Mouse (Mus musculus) midbrain, embryonic 13.5 days (tissue): ENCODE measurements at regions not wholly inside any gene's neighbourhood (a gene's known extent, or its start where the extent isn't known, plus 50 kb on each side); places are given as distances from the start of the nearest gene placed in this dataset.
A peak's percentile ranks its signal among the peaks of the same experiment; 100 is the strongest.
"Not testable (repeated sequence)": the region's sequence is repeated elsewhere in the genome, so short reads cannot be mapped to it uniquely, and the experiment has no call there.

Experiments
- ATAC-seq: fragments of 200-750 bp; cut with Nextera tagmentation; 2 replicates; pipeline ENCODE4 v1.8.0; 2017; ENCODE audit warnings: mild to moderate bottlenecking, moderate TSS enrichment, moderate library complexity
- H3K27ac ChIP-seq: fragments of 300-500 bp; sonication (generic); 2 replicates; pipeline ENCODE4 v1.5.1; 2015; ENCODE audit warnings: inconsistent platforms, mild to moderate bottlenecking, moderate library complexity
- H3K27me3 ChIP-seq: fragments of 300-500 bp; sonication (generic); 2 replicates; pipeline ENCODE4 v1.6.1; 2015; ENCODE audit warnings: mild to moderate bottlenecking, inconsistent platforms
- H3K36me3 ChIP-seq: fragments of 300-500 bp; sonication (generic); 2 replicates; pipeline ENCODE4 v1.6.1; 2015; ENCODE audit warnings: mild to moderate bottlenecking, inconsistent platforms
- H3K4me1 ChIP-seq: fragments of 300-500 bp; sonication (generic); replicated peaks from 2 replicates; pipeline ENCODE4 v1.6.1; 2015; ENCODE audit warnings: inconsistent platforms
- H3K4me2 ChIP-seq: fragments of 300-500 bp; sonication (generic); replicated peaks from 2 replicates; pipeline ENCODE4 v1.6.1; 2015; ENCODE audit warnings: moderate library complexity, mild to moderate bottlenecking, inconsistent platforms
- H3K4me3 ChIP-seq: fragments of 300-500 bp; sonication (generic); replicated peaks from 2 replicates; pipeline ENCODE4 v1.5.1; 2015; ENCODE audit warnings: mild to moderate bottlenecking, inconsistent platforms
- H3K9ac ChIP-seq: fragments of 300-500 bp; sonication (generic); replicated peaks from 2 replicates; pipeline ENCODE4 v1.6.1; 2015; ENCODE audit warnings: mild to moderate bottlenecking, inconsistent platforms
- H3K9me3 ChIP-seq: fragments of 300-500 bp; sonication (generic); 2 replicates; pipeline ENCODE4 v1.6.1; 2016; ENCODE audit warnings: mild to moderate bottlenecking, inconsistent platforms
- WGBS: fragments of 180-500 bp; shearing (Covaris S2); methylation state at CpG from one replicate; pipeline ENCODE4 v1.1.7; 2015; 5-methylcytosine and 5-hydroxymethylcytosine counted together

DNA sequence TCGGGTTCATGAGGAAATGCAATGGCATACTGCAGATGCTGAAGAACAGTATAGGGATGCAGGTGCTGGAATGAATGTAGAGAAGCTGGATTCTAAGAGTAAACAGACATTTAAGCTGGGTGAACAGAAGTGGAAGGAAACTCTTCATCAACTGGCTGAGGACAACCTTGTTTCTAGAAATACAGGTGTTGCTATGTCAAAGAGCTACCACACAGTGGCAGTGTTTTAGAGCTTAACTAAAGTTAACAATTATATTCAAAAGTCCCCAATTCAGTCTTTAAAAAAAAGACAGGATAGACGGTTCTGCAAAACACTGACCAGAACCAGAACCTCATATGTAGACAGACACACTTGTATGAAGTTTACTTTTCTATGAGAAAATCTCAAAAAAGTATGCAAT is 188.1 kb upstream of the Cdh8 start:
- H3K4me1 ChIP-seq, H3K9ac ChIP-seq, H3K4me3 ChIP-seq, H3K9me3 ChIP-seq, ATAC-seq, H3K36me3 ChIP-seq, H3K27me3 ChIP-seq, H3K27ac ChIP-seq, H3K4me2 ChIP-seq: not testable (repeated sequence)
- 59% methylated on average over 2 of the region's 2 CpGs for WGBS

DNA sequence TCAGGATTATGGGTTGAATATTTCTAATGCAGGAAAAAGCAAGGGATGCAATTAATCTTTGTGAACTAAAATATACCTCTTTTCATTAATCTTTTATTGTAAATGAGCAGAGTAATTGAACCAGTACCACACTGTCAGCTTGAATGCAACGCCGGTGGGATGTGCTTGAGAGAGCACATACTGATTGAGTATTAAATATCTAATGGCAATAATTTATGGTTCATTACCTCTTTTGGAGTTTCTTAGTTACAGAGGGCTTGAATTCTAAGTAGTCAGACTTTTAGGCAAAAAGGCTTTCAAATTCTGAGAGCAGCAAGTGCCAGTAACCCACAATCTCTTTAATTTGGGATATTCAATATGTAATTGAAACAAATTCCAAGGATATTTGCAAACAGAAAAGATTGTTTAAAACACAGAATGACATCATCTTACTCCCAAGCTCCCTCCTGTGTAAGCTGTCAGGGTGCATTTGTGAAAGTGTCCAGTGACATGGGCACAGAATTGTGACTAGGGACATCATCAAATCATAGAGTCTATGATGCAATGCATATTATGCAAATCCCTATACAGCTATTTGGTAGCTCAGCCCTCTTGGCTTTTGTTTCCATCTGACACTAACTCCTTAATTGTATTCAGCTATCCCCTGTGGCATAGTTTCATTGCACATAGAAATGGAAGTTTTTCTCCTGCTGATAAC is 175.2 kb upstream of the Cdh8 start:
- Histone ChIP-seq H3K4me3 (no peak overlapping the region), H3K4me1 (peaks cover 8% of the 10 kb centered on the region; the same call in 1 of the 2 replicates), H3K27me3 (no peaks in the 10 kb centered on the region), H3K9ac (no peak overlapping the region), H3K9me3 (no peaks in the 10 kb centered on the region), H3K36me3 (no peaks in the 10 kb centered on the region), H3K4me2 (no peak overlapping the region), H3K27ac (no peak overlapping the region)
- WGBS, result 30% methylated on average over 2 of the region's 2 CpGs
- peak; percentile 84 for ATAC-seq

DNA sequence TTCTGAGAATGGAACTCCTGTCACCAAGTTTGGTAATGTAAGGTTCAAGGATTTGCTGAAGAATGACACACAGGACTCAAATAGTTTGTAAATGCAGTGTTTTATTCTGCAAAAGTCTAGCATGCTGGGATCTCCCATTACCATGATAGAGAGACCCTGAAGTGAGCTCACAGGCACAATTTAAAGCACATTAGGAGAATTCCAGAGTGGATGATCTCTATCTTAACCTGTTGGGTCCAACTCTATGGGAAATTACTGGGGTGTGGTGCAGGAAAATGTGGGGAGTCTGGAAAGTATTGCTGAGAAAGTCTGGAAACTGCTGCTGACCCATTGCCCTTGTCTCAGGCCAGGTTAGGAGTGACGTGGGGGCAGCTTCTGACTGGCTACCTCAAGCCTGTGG is 127.8 kb upstream of the Cdh8 start:
- no peaks in the 10 kb centered on the region for H3K36me3 ChIP-seq
- H3K9ac ChIP-seq, result no peak overlapping the region
- no peak overlapping the region for H3K4me3 ChIP-seq
- ATAC-seq, result no peak
- H3K27me3 ChIP-seq, result no peaks in the 10 kb centered on the region
- no peak overlapping the region for H3K27ac ChIP-seq
- H3K4me1 ChIP-seq, result no peaks in the 10 kb centered on the region
- WGBS, result 68% methylated on average over 1 of the region's 1 CpGs
- H3K4me2 ChIP-seq, result no peak overlapping the region
- H3K9me3 ChIP-seq, result no peaks in the 10 kb centered on the region

DNA sequence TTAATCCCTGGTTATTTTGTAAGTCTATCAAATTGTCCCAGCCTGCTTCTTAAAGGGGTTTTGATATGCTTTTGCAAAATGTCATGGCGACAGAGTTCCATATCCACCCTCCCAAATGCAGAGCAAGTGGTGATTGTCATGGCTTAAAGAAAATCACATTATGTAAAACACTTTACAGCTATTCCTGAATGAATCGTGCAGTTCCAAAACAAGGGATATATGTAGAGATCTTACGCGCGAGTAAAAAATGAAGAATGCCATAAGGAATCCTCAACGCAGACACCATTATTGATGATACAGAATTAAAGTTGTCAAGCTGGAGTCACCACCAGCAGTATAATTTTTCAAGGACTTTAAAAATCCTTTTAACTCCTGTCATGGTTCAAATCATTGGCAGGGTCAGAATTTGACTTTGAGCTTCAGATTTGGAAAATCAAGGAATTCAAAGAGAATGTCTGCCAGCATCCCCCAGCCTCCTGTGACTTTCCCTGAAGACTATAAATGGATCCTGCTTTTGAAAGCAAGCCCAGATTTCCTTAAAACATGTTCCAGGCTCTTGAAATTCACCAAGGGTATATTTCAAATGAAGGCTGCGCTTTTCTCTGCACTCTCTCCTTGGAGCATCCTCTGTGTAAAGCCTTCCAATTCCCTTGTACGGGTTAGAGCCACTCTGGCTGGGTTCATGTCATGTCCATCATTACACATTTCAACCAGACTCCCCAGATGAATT is 116.6 kb upstream of the Cdh8 start:
- H3K9me3 ChIP-seq, result no peaks in the 10 kb centered on the region
- no peak overlapping the region for H3K27ac ChIP-seq
- H3K36me3 ChIP-seq, result no peaks in the 10 kb centered on the region
- no peak for ATAC-seq
- no peak overlapping the region for H3K9ac ChIP-seq
- H3K27me3 ChIP-seq, result no peaks in the 10 kb centered on the region
- no peak overlapping the region for H3K4me2 ChIP-seq
- H3K4me3 ChIP-seq, result no peak overlapping the region
- no peaks in the 10 kb centered on the region for H3K4me1 ChIP-seq
- 68% methylated on average over 8 of the region's 8 CpGs for WGBS

DNA sequence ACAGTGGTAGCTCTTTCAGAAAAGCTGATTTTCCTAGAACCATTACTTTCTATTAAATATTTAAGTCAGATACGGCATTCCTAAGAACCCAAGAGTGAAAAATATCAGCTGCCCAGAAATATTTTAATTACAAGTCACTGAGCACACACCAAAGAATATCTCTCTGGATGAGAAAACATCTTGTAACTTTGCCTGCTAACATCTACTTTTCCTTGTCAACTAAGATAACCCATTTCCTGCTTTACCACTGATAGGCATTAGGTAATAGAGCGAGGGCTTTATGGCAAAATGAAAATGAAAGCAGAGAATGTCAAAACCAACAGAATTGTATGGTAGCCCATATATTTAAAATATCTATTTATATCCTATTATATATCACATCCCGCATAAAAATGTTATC is 85.8 kb upstream of the Cdh8 start:
- H3K4me3 ChIP-seq, result no peak overlapping the region

More for the DNA sequence above, 85.8 kb upstream of the Cdh8 start:
- no peak overlapping the region for H3K9ac ChIP-seq
- H3K4me2 ChIP-seq, result no peak overlapping the region
- no peaks in the 10 kb centered on the region for H3K27me3 ChIP-seq
- ATAC-seq, result no peak
- no peak overlapping the region for H3K27ac ChIP-seq
- 94% methylated on average over 3 of the region's 3 CpGs for WGBS
- H3K4me1 ChIP-seq, result no peaks in the 10 kb centered on the region
- H3K9me3 ChIP-seq, result no peaks in the 10 kb centered on the region
- no peaks in the 10 kb centered on the region for H3K36me3 ChIP-seq
